Mouse (Mus musculus) limb, embryonic 14.5 days (tissue): ENCODE results near the gene Fsd2. TPM values are rescaled to one million over a fixed set of nuclear protein-coding genes. Genes with fewer than 3 reads are reported as not detected.

Experiments
- ATAC-seq: fragments of 200-750 bp; cut with Nextera tagmentation; 2 replicates; pipeline ENCODE4 v1.8.0; 2017; ENCODE audit warnings: low read depth, moderate number of reproducible peaks, moderate TSS enrichment; ENCODE audit not compliant: low FRiP score
- DNase-seq: peaks from one replicate; pipeline ENCODE4 v3.0.0-alpha.2; 2015; ENCODE audit warnings: low spot score
- H3K27ac ChIP-seq: fragments of 300-500 bp; sonication (generic); replicated peaks from 2 replicates; pipeline ENCODE4 v1.5.1; 2014; ENCODE audit warnings: low read depth, mild to moderate bottlenecking, low read length, moderate library complexity, mixed read lengths
- H3K27me3 ChIP-seq: fragments of 300-500 bp; sonication (generic); 2 replicates; pipeline ENCODE4 v1.6.1; 2014; ENCODE audit warnings: low read length, mixed read lengths; ENCODE audit not compliant: control insufficient read depth, insufficient read depth
- H3K36me3 ChIP-seq: fragments of 300-500 bp; sonication (generic); 2 replicates; pipeline ENCODE4 v1.6.1; 2014; ENCODE audit warnings: mild to moderate bottlenecking, low read length, moderate library complexity, mixed read lengths; ENCODE audit not compliant: control insufficient read depth, insufficient read depth
- H3K4me1 ChIP-seq: fragments of 300-500 bp; sonication (generic); 2 replicates; pipeline ENCODE4 v1.6.1; 2014; ENCODE audit warnings: antibody characterized with exemption, low read length, mixed read lengths; ENCODE audit not compliant: control insufficient read depth, insufficient read depth
- H3K4me2 ChIP-seq: fragments of 300-500 bp; sonication (generic); replicated peaks from 2 replicates; pipeline ENCODE4 v1.6.1; 2014; ENCODE audit warnings: low read depth, mild to moderate bottlenecking, low read length, moderate library complexity; ENCODE audit not compliant: severe bottlenecking
- H3K4me3 ChIP-seq: fragments of 300-500 bp; sonication (generic); replicated peaks from 2 replicates; pipeline ENCODE4 v1.5.1; 2014; ENCODE audit warnings: low read length
- H3K9ac ChIP-seq: fragments of 300-500 bp; sonication (generic); 2 replicates; pipeline ENCODE4 v1.6.1; 2014; ENCODE audit warnings: mild to moderate bottlenecking, low read depth, low read length, moderate library complexity; ENCODE audit not compliant: severe bottlenecking
- H3K9me3 ChIP-seq: fragments of 300-500 bp; sonication (generic); 2 replicates; pipeline ENCODE4 v1.6.1; 2016; ENCODE audit warnings: low read length; ENCODE audit not compliant: control insufficient read depth
- POLR2A ChIP-seq: fragments of 200-500 bp; IDR thresholded peaks from 2 replicates; pipeline ENCODE4 v1.8.0; 2012; ENCODE audit warnings: inconsistent platforms, mild to moderate bottlenecking, moderate library complexity, borderline replicate concordance; ENCODE audit not compliant: insufficient read depth, insufficient read length; ENCODE audit errors: extremely low read depth
- WGBS: fragments of 180-500 bp; shearing (Covaris S2); extraction: QIAGEN DNeasy Blood & Tissue Kit; methylation state at CpG from one replicate; pipeline ENCODE4 v1.1.7; 2014; 5-methylcytosine and 5-hydroxymethylcytosine counted together
- polyA plus RNA-seq, 2 experiments: library from polyadenylated mRNA; depleted of rRNA in 1 of 2; stranded (reverse) in 1 of 2; unstranded in 1 of 2; fragments of >200 nt; fragmentation: Nextera tagmentation in 1 of 2; extraction: Ambion mirVana in 1 of 2; gene quantifications; 2 replicates each; pipeline versions ENCODE4 v1.2.1 to v1.2.3; 2012 to 2014

Fsd2 gene
- polyA plus RNA-seq, 2 experiments: 0.78 to 1.3 TPM

GRCm38 (mm10) chr7:81595056-81595455, 28.3 kb upstream of the Fsd2 start:
- H3K36me3 ChIP-seq: peaks cover 57% of the 10 kb centered on the region
- no peak overlapping the region for H3K9ac ChIP-seq
- 82% methylated on average over 5 of the region's 5 CpGs for WGBS
- H3K27ac ChIP-seq: no peak overlapping the region
- H3K9me3 ChIP-seq: no peaks in the 10 kb centered on the region
- no peaks in the 10 kb centered on the region for H3K27me3 ChIP-seq
- H3K4me2 ChIP-seq: no peak overlapping the region
- ATAC-seq: no peak
- DNase-seq: no peak
- no peaks in the 10 kb centered on the region for H3K4me1 ChIP-seq
- no peak for TF ChIP-seq POLR2A
- H3K4me3 ChIP-seq: no peak overlapping the region

DNA sequence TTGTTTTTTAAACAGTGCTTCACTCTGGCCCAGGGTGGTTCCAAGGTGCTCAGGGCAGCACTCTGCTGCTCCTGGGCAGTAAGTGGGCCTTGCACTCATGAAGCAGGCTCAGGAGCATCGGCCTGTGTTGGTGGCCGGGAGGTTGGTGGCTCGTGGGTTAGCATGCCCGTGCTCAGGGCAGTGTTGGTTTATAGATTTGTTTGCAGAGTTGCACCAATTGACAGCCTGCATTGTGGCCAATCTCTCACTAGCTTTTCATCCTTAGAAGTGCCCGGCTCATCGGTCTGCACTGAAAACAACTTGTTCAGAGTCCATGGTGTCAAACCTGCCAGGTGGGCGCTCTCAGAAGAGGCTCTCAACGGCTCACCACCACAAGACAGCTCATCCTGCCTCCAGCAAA, 26.6 kb upstream of the Fsd2 start:
- TF ChIP-seq POLR2A: no peak
- Histone ChIP-seq H3K9ac (no peak overlapping the region), H3K36me3 (peaks cover 58% of the 10 kb centered on the region), H3K4me3 (no peak overlapping the region), H3K27me3 (no peaks in the 10 kb centered on the region), H3K9me3 (no peaks in the 10 kb centered on the region), H3K27ac (no peak overlapping the region), H3K4me1 (no peaks in the 10 kb centered on the region), H3K4me2 (no peak overlapping the region)
- no peak for DNase-seq
- no peak for ATAC-seq
- WGBS: 83% methylated on average over 8 of the region's 8 CpGs

DNA sequence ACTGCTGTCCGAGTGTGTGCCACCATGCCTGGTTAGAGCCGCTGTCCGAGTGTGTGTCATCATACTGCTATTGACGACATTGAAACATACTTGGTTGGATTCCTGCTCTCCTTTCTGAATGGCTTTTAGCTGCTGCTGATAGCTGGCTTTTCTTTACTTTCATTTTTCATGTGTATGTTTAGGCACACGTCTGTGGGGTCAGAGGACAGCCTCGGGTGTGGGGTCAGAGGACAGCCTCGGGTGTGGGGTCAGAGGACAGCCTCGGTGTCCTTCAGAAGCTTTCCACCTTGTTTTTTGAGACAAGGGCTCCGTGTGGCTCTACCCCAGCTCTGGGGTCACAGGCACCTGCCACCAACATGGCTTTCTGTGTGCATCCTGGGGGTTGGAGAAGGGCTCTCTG, 25.9 kb upstream of the Fsd2 start:
- Histone ChIP-seq H3K9me3 (no peaks in the 10 kb centered on the region), H3K27me3 (no peaks in the 10 kb centered on the region), H3K4me1 (no peaks in the 10 kb centered on the region), H3K4me2 (no peak overlapping the region), H3K4me3 (no peak overlapping the region), H3K9ac (no peak overlapping the region), H3K27ac (no peak overlapping the region), H3K36me3 (peaks cover 53% of the 10 kb centered on the region)
- no peak for TF ChIP-seq POLR2A
- 87% methylated on average over 9 of the region's 9 CpGs for WGBS
- ATAC-seq (no peak), DNase-seq (no peak)

DNA sequence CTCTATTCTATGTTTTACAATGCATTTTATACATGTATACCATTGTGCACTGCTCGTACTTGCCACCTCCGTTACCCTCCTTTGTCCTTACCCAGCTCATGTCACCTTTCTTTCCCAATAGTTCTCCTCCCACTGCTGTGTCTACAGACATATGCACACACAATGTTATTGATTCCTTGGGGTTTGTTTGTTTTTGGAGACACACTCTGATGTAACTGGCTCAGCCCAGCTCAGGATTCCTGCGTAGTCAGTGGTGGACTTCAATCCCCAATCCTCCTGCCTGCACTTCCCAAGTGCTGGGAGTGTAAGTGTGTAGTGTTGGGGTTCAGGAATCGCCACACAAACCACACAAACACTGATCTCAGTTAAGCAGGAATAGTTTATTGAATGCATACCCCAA, 20.5 kb upstream of the Fsd2 start:
- H3K4me2 ChIP-seq: no peak overlapping the region
- ATAC-seq (no peak), DNase-seq (no peak)
- H3K36me3 ChIP-seq: peaks cover 41% of the 10 kb centered on the region
- no peak overlapping the region for H3K4me3 ChIP-seq
- no peak overlapping the region for H3K27ac ChIP-seq
- H3K4me1 ChIP-seq: no peaks in the 10 kb centered on the region
- TF ChIP-seq POLR2A: no peak
- H3K9ac ChIP-seq: no peak overlapping the region
- H3K27me3 ChIP-seq: no peaks in the 10 kb centered on the region
- H3K9me3 ChIP-seq: no peaks in the 10 kb centered on the region
- WGBS: 91% methylated on average over 4 of the region's 4 CpGs

- H3K27ac ChIP-seq: no peak overlapping the region
- H3K9me3 ChIP-seq: no peaks in the 10 kb centered on the region
- peaks cover 25% of the 10 kb centered on the region for H3K36me3 ChIP-seq
- ATAC-seq (no peak), DNase-seq (no peak)
- H3K9ac ChIP-seq: no peak overlapping the region
- 91% methylated on average over 7 of the region's 7 CpGs for WGBS
- no peak for TF ChIP-seq POLR2A
- no peak overlapping the region for H3K4me2 ChIP-seq
- H3K4me3 ChIP-seq: no peak overlapping the region
- H3K4me1 ChIP-seq: no peaks in the 10 kb centered on the region
- H3K27me3 ChIP-seq: no peaks in the 10 kb centered on the region
Measured at GRCm38 (mm10) chr7:81585326-81585725, 18.6 kb upstream of the Fsd2 start.

DNA sequence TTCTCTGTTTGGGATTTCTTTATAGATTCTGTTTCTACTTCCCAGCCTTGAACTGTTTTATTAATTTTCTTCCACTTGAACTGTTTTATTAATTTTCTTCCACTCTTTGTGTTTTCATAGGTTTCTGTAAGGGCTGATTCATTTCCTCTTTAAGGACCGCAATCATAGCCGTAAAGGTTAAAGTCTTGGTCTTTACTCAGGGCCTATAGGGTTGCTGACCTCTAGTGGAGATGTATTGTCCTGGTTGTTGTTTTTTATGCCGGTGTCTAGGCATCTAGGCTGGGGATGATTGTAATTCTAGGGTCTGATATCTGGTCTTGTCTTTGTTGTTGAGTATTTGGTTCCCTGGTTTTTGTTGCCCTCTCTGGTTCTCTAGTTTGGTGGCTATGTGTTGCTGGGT, 16.8 kb upstream of the Fsd2 start:
- Histone ChIP-seq H3K4me2 (no peak overlapping the region), H3K9ac (no peak overlapping the region), H3K27me3 (no peaks in the 10 kb centered on the region), H3K4me1 (no peaks in the 10 kb centered on the region), H3K4me3 (no peak overlapping the region), H3K9me3 (no peaks in the 10 kb centered on the region), H3K36me3 (peaks cover 23% of the 10 kb centered on the region), H3K27ac (no peak overlapping the region)
- WGBS: 61% methylated on average over 3 of the region's 3 CpGs
- TF ChIP-seq POLR2A: no peak
- DNase-seq (no peak), ATAC-seq (no peak)
